Mouse (Mus musculus): ENCODE measurements at regions not wholly inside any gene's neighbourhood (a gene's known extent, or its start where the extent isn't known, plus 50 kb on each side); places are given as distances from the start of the nearest gene placed in this dataset.

- Histone ChIP-seq H3K27me3 (replicated peaks) (no peaks in the 10 kb centered on the region), H3K36me3 (replicated peaks in 1 of 2; ENCODE audit: control insufficient read depth in 1 of 2, insufficient read depth in 1 of 2, low read length in 1 of 2) (no peaks in the 10 kb centered on the region), H3K27ac (ENCODE audit: insufficient read depth, low read depth) (no peak overlapping the region), H3K4me2 (ENCODE audit: insufficient read depth, low read depth, poor library complexity, severe bottlenecking) (no peak overlapping the region), H3K9ac (ENCODE audit: insufficient read depth, low read depth) (no peak overlapping the region), H3K9me3 (replicated peaks; ENCODE audit: low read length) (peaks cover 95% of the 10 kb centered on the region), H3K4me1 (ENCODE audit: control insufficient read depth in 1 of 2, insufficient read depth in 2 of 2) (no peaks in the 10 kb centered on the region), H3K4me3 (replicated peaks in 1 of 3; ENCODE audit: low read depth in 2 of 3, low read length in 2 of 3, poor library complexity in 1 of 3) (no peak overlapping the region), H3K79me2 (replicated peaks; ENCODE audit: control insufficient read depth, extremely low read depth, insufficient read depth, poor library complexity, severe bottlenecking) (no peaks in the 10 kb centered on the region)
- dilution Hi-C loops (cut with MboI; ENCODE audit: extremely low pct_ligation_motif_present, extremely low pct_unique_long_range_greater_than_20kb, low sequenced_read_pairs), result no loop called here
- no peak for DNase-seq (ENCODE audit: extremely low read depth)
- TF ChIP-seq SIN3A (IDR thresholded peaks at IDR 0.05; ENCODE audit: low read length) (no peak), MXI1 (IDR thresholded peaks at IDR 0.05; ENCODE audit: low read depth, low read length) (no peak), KAT2A (IDR thresholded peaks at IDR 0.05; ENCODE audit: insufficient replicate concordance, low read length) (no peak), UBTF (IDR thresholded peaks at IDR 0.05; ENCODE audit: low read depth, low read length) (no peak), RCOR1 (conservative IDR thresholded peaks at IDR 0.05; ENCODE audit: low read depth, low read length) (no peak), NRF1 (IDR thresholded peaks at IDR 0.05; ENCODE audit: low read depth, low read length) (no peak), MAZ (IDR thresholded peaks at IDR 0.05; ENCODE audit: low read depth, low read length) (no peak), CHD2 (IDR thresholded peaks at IDR 0.05; ENCODE audit: low read length) (no peak), MYC (IDR thresholded peaks at IDR 0.05; ENCODE audit: low read depth, low read length) (no peak), ZMIZ1 (IDR thresholded peaks at IDR 0.05; ENCODE audit: low read depth, low read length) (no peak), ELF1 (IDR thresholded peaks at IDR 0.05; ENCODE audit: low read depth, low read length) (no peak), CTCF (conservative IDR thresholded peaks at IDR 0.05 in 1 of 2, IDR thresholded peaks at IDR 0.05 in 1 of 2; ENCODE audit: low read depth in 2 of 2, low read length in 2 of 2) (no peak), POLR2AphosphoS2 (IDR thresholded peaks at IDR 0.05; ENCODE audit: low read depth, low read length) (no peak), BHLHE40 (IDR thresholded peaks at IDR 0.05; ENCODE audit: low read depth, low read length) (no peak), IRF4 (IDR thresholded peaks at IDR 0.05; ENCODE audit: low read depth, low read length) (no peak), ETS1 (conservative IDR thresholded peaks at IDR 0.05; ENCODE audit: low read depth, low read length) (no peak), PAX5 (IDR thresholded peaks at IDR 0.05; ENCODE audit: low read length) (no peak), NELFE (IDR thresholded peaks at IDR 0.05; ENCODE audit: low read depth, low read length) (no peak), ZNF384 (IDR thresholded peaks at IDR 0.05; ENCODE audit: low read depth, low read length) (no peak), POLR2A (IDR thresholded peaks at IDR 0.05; ENCODE audit: low read depth, low read length) (no peak)
- in situ Hi-C loops (cut with MboI; ENCODE audit: low pct_ligation_motif_present, low pct_unique_long_range_greater_than_20kb, low sequenced_read_pairs), result no loop called here
These were observed 222.2 kb upstream of the Zfp64 start for GRCm38 (mm10) chr2:169177565-169177964.

- Histone ChIP-seq H3K36me3 (replicated peaks in 1 of 2; ENCODE audit: control insufficient read depth in 1 of 2, insufficient read depth in 1 of 2, low read length in 1 of 2) (no peaks in the 10 kb centered on the region), H3K27ac (ENCODE audit: insufficient read depth, low read depth) (no peak overlapping the region), H3K9ac (ENCODE audit: insufficient read depth, low read depth) (no peak overlapping the region), H3K4me3 (replicated peaks in 1 of 3; ENCODE audit: low read depth in 2 of 3, low read length in 2 of 3, poor library complexity in 1 of 3) (no peak overlapping the region), H3K79me2 (replicated peaks; ENCODE audit: control insufficient read depth, extremely low read depth, insufficient read depth, poor library complexity, severe bottlenecking) (no peaks in the 10 kb centered on the region), H3K4me2 (ENCODE audit: insufficient read depth, low read depth, poor library complexity, severe bottlenecking) (no peak overlapping the region), H3K9me3 (replicated peaks; ENCODE audit: low read length) (peaks cover 93% of the 10 kb centered on the region), H3K4me1 (ENCODE audit: control insufficient read depth in 1 of 2, insufficient read depth in 2 of 2) (no peaks in the 10 kb centered on the region), H3K27me3 (replicated peaks) (no peaks in the 10 kb centered on the region)
- no peak for TF ChIP-seq TCF12 (IDR thresholded peaks at IDR 0.05; ENCODE audit: low read depth, low read length)
- no peak for TF ChIP-seq SIN3A (IDR thresholded peaks at IDR 0.05; ENCODE audit: low read length)
- no peak for TF ChIP-seq USF2 (conservative IDR thresholded peaks at IDR 0.05; ENCODE audit: low read depth, low read length)
- no peak for TF ChIP-seq POLR2A (IDR thresholded peaks at IDR 0.05; ENCODE audit: low read depth, low read length)
- no peak for TF ChIP-seq RAD21 (IDR thresholded peaks at IDR 0.05; ENCODE audit: low read depth, low read length)
- TF ChIP-seq ZC3H11A (IDR thresholded peaks at IDR 0.05; ENCODE audit: low read depth, low read length), result no peak
- TF ChIP-seq CTCF (conservative IDR thresholded peaks at IDR 0.05 in 1 of 2, IDR thresholded peaks at IDR 0.05 in 1 of 2; ENCODE audit: low read depth in 2 of 2, low read length in 2 of 2), result no peak
- no peak for DNase-seq (ENCODE audit: extremely low read depth)
- in situ Hi-C loops (cut with MboI; ENCODE audit: low pct_ligation_motif_present, low pct_unique_long_range_greater_than_20kb, low sequenced_read_pairs) (no loop called here), dilution Hi-C loops (cut with MboI; ENCODE audit: extremely low pct_ligation_motif_present, extremely low pct_unique_long_range_greater_than_20kb, low sequenced_read_pairs) (no loop called here)
These were observed 213.4 kb upstream of the Zfp64 start for GRCm38 (mm10) chr2:169168795-169169194.

All from CH12.LX (cell line).